Mouse (Mus musculus): ENCODE measurements around the gene Tmem138. TPM values are rescaled to one million over a fixed set of nuclear protein-coding genes. Genes with fewer than 3 reads are reported as not detected.

The Tmem138 gene
- total RNA-seq, 2 experiments from 2014 or later: 2.6 to 3.1 TPM

Other genes with a start within 250 kb of the Tmem138 start
- 10 to 100 TPM; 39.4 to 41.6 TPM for gene Syt7, start 188.3 kb downstream of the Tmem138 start, total RNA-seq (2021)
- 1 to 10 TPM; 1.0 to 1.1 TPM for gene Lrrc10b, start 119.9 kb downstream of the Tmem138 start, total RNA-seq (2021)
- under 1 TPM; 0.19 to 0.61 TPM for gene Ppp1r32, start 94.4 kb downstream of the Tmem138 start, total RNA-seq (2021)
- 10 to 100 TPM; 24.5 to 25.4 TPM for gene Cpsf7, start 52.1 kb downstream of the Tmem138 start, total RNA-seq (2021)
- 10 to 100 TPM; 69.0 to 81.9 TPM for gene Sdhaf2, start 51.2 kb downstream of the Tmem138 start, total RNA-seq (2021)
- 1 to 10 TPM; 4.7 to 6.0 TPM for gene Tmem216, start 21.1 kb downstream of the Tmem138 start, total RNA-seq (2021)
- gene Cyb561a3, start 190 bp downstream of the Tmem138 start, total RNA-seq (2021): 10 to 100 TPM; 13.1 to 13.2 TPM
- gene Ddb1, start 28.0 kb upstream of the Tmem138 start, total RNA-seq (2021): 100 to 1,000 TPM; 161 to 172 TPM
- 1 to 10 TPM; 9.0 to 9.2 TPM for gene Tkfc, start 28.3 kb upstream of the Tmem138 start, total RNA-seq (2021)
- gene Vwce, start 56.9 kb upstream of the Tmem138 start, total RNA-seq (2021): not detected
- gene Pga5, start 100.7 kb upstream of the Tmem138 start, total RNA-seq (2021): not detected
- 10 to 100 TPM; 19.2 to 21.0 TPM for gene Vps37c, start 111.4 kb upstream of the Tmem138 start, total RNA-seq (2021)
- under 1 TPM; 0.14 to 0.28 TPM for gene Cd5, start 161.6 kb upstream of the Tmem138 start, total RNA-seq (2021)